Mouse (Mus musculus): ENCODE measurements around the gene Tpst2. TPM values are rescaled to one million over a fixed set of nuclear protein-coding genes. Genes with fewer than 3 reads are reported as not detected.

Gene Tpst2
- polyA plus RNA-seq, 1 experiment from 2014 or later: 36.2 TPM

DNA sequence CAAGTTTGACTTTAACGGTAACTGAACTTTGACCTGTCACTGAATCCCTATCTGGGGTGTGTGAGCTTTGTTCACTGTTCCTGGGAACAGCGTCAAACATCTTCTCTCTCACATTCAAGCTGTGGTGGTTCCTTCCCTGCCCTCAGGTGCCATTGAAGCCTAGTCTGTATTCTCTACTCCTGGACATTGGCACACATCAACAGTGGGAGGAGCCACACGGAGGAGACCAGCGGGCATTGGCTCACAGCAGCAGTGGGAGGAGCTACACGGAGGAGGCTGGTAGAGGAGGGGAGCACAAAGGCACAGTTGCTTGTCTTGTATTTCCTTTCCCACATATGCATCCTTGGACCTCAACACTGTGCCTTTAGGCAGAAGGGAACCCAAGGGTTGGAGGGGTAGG, 33.5 kb upstream of the Tpst2 start:
- no peak overlapping the region for H3K9ac ChIP-seq (replicated peaks)
- DNase-seq (no peak), ATAC-seq (no peak)
- peaks cover 17% of the 10 kb centered on the region for H3K4me1 ChIP-seq (ENCODE audit: insufficient read depth)
- 0 out of 2 replicates have a peak, but pooled peaks cover under 1% of the 10 kb centered on the region for H3K27me3 ChIP-seq (ENCODE audit: insufficient read depth, low read length)
- H3K4me2 ChIP-seq (ENCODE audit: low read depth, low read length): no peak overlapping the region
- H3K4me3 ChIP-seq (ENCODE audit: low read depth, low read length): no peak overlapping the region
- 53% methylated on average over 5 of the region's 5 CpGs for WGBS (ENCODE audit: insufficient replicate concordance)
- no peaks in the 10 kb centered on the region for H3K36me3 ChIP-seq (replicated peaks; ENCODE audit: insufficient read depth, low read length)
- TF ChIP-seq EP300 (IDR thresholded peaks at IDR 0.05; ENCODE audit: low read depth) (no peak), CTCF (IDR thresholded peaks at IDR 0.05; ENCODE audit: low read depth) (no peak)
- H3K9me3 ChIP-seq (ENCODE audit: low read length): no peaks in the 10 kb centered on the region; the same call in 1 of the 2 replicates
- H3K27ac ChIP-seq (ENCODE audit: low read depth): peak overlapping the region; percentile 48; the same call in 1 of the 2 replicates

GRCm38 (mm10) chr5:112243539-112244274, 32.8 kb upstream of the Tpst2 start:
- WGBS (ENCODE audit: insufficient replicate concordance): 46% methylated on average over 10 of the region's 10 CpGs
- Histone ChIP-seq H3K36me3 (replicated peaks; ENCODE audit: insufficient read depth, low read length) (no peaks in the 10 kb centered on the region), H3K4me1 (ENCODE audit: insufficient read depth) (peaks cover 17% of the 10 kb centered on the region), H3K9me3 (ENCODE audit: low read length) (no peaks in the 10 kb centered on the region; the same call in 1 of the 2 replicates), H3K27me3 (ENCODE audit: insufficient read depth, low read length) (no peaks in the 10 kb centered on the region), H3K4me2 (ENCODE audit: low read depth, low read length) (no peak overlapping the region), H3K9ac (replicated peaks) (no peak overlapping the region), H3K4me3 (ENCODE audit: low read depth, low read length) (no peak overlapping the region), H3K27ac (ENCODE audit: low read depth) (peak overlapping the region; percentile 34; the same call in 1 of the 2 replicates)
- ATAC-seq: no peak
- no peak for DNase-seq
- TF ChIP-seq CTCF (IDR thresholded peaks at IDR 0.05; ENCODE audit: low read depth) (no peak), EP300 (IDR thresholded peaks at IDR 0.05; ENCODE audit: low read depth) (peak; percentile 82)

DNA sequence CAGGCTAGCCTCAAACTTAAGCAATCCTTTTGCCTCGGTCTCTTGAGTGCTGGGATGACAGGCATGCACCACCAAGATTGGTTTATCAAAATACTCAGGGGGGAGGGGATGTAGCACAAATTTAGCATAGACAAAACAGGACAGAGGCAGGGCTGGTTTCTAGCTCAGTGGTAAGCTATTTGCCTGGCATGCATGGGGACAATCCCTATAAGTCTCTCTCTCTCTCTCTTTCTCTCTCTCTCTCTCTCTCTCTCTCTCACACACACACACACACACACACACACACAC, 32.3 kb upstream of the Tpst2 start:
- 0 out of 2 replicates have a peak overlapping the region, but pooled peaks have one; percentile 34 for H3K27ac ChIP-seq (ENCODE audit: low read depth)
- no peaks in the 10 kb centered on the region; the same call in 1 of the 2 replicates for H3K9me3 ChIP-seq (ENCODE audit: low read length)
- H3K9ac ChIP-seq (replicated peaks): no peak overlapping the region
- TF ChIP-seq CTCF (IDR thresholded peaks at IDR 0.05; ENCODE audit: low read depth) (no peak), EP300 (IDR thresholded peaks at IDR 0.05; ENCODE audit: low read depth) (no peak)
- peaks cover 17% of the 10 kb centered on the region for H3K4me1 ChIP-seq (ENCODE audit: insufficient read depth)
- no peaks in the 10 kb centered on the region for H3K36me3 ChIP-seq (replicated peaks; ENCODE audit: insufficient read depth, low read length)
- H3K4me2 ChIP-seq (ENCODE audit: low read depth, low read length): no peak overlapping the region
- no peak overlapping the region for H3K4me3 ChIP-seq (ENCODE audit: low read depth, low read length)
- no peaks in the 10 kb centered on the region for H3K27me3 ChIP-seq (ENCODE audit: insufficient read depth, low read length)
- WGBS (ENCODE audit: insufficient replicate concordance): 29% methylated on average over 1 of the region's 1 CpGs
- DNase-seq (no peak), ATAC-seq (no peak)

DNA sequence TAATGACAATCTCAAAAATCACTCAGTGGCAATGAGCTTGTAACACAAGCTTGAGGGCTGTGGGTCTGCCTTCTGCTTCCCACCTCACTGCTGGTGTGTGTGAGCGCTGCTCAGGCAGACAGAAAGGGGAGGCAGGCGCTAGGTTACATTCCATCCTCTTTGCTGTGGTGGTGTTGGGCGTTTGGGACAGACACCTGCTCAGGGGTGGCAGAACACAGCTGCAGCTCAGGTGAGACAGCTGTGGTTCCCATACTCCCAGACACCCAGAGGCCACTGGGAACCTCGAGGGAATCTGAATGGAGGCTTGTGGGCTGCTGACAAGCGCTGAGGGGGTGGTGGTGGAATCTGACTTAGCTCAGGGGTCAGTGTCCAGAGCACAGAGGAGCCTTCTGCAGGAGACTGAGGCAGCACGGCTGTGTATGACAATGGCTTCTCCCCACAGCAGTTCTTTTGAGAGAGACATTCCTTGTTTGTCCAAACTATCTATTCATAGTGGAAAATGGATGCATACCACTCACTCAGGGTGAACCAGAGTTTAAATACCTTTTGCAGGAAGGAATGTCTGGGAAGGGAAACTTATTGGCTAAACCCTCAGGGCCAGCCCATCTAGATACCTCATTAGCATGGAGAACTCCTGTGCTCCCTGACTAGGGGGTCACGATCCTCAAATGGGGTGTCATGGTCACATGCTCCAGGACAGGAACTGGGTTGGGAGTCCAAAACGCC, 31.4 kb upstream of the Tpst2 start:
- no peak for TF ChIP-seq EP300 (IDR thresholded peaks at IDR 0.05; ENCODE audit: low read depth)
- no peak for TF ChIP-seq CTCF (IDR thresholded peaks at IDR 0.05; ENCODE audit: low read depth)
- Histone ChIP-seq H3K4me3 (ENCODE audit: low read depth, low read length) (no peak overlapping the region), H3K4me1 (ENCODE audit: insufficient read depth) (peaks cover 17% of the 10 kb centered on the region)

DNA sequence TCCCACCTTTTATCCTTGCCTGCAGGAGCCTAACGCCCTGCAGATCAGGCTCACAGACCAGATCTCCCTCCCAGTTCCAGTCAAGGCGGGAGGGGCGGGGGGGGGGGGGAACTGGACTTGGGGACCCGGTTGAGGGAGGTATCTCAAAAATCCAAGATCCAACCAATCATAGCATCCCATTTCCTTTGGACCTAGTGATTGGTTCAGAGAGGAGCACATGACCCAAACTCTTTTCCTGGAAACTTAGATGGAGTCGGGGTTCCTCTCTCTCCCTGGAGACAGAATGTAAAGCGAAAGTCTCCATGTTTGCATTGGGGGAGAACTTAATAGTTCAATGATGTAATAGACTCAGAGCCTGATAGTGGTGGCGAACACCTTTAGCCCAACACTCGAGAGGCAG, 29.1 kb upstream of the Tpst2 start:
- DNase-seq (no peak), ATAC-seq (no peak)
- H3K4me3 ChIP-seq (ENCODE audit: low read depth, low read length): no peak overlapping the region
- H3K9me3 ChIP-seq (ENCODE audit: low read length): no peaks in the 10 kb centered on the region; the same call in 1 of the 2 replicates
- H3K4me1 ChIP-seq (ENCODE audit: insufficient read depth): peaks cover 13% of the 10 kb centered on the region
- H3K27me3 ChIP-seq (ENCODE audit: insufficient read depth, low read length): no peaks in the 10 kb centered on the region
- no peak overlapping the region for H3K4me2 ChIP-seq (ENCODE audit: low read depth, low read length)
- WGBS (ENCODE audit: insufficient replicate concordance): 52% methylated on average over 8 of the region's 8 CpGs
- TF ChIP-seq EP300 (IDR thresholded peaks at IDR 0.05; ENCODE audit: low read depth) (no peak), CTCF (IDR thresholded peaks at IDR 0.05; ENCODE audit: low read depth) (no peak)
- no peak overlapping the region for H3K27ac ChIP-seq (ENCODE audit: low read depth)
- H3K36me3 ChIP-seq (replicated peaks; ENCODE audit: insufficient read depth, low read length): no peaks in the 10 kb centered on the region
- no peak overlapping the region for H3K9ac ChIP-seq (replicated peaks)

More for the DNA sequence above, 31.4 kb upstream of the Tpst2 start:
- Histone ChIP-seq H3K9ac (replicated peaks) (no peak overlapping the region), H3K4me2 (ENCODE audit: low read depth, low read length) (no peak overlapping the region), H3K27ac (ENCODE audit: low read depth) (no peak overlapping the region), H3K36me3 (replicated peaks; ENCODE audit: insufficient read depth, low read length) (no peaks in the 10 kb centered on the region), H3K9me3 (ENCODE audit: low read length) (no peaks in the 10 kb centered on the region; the same call in 1 of the 2 replicates), H3K27me3 (ENCODE audit: insufficient read depth, low read length) (no peaks in the 10 kb centered on the region)
- DNase-seq (no peak), ATAC-seq (no peak)
- 64% methylated on average over 8 of the region's 8 CpGs for WGBS (ENCODE audit: insufficient replicate concordance)

DNA sequence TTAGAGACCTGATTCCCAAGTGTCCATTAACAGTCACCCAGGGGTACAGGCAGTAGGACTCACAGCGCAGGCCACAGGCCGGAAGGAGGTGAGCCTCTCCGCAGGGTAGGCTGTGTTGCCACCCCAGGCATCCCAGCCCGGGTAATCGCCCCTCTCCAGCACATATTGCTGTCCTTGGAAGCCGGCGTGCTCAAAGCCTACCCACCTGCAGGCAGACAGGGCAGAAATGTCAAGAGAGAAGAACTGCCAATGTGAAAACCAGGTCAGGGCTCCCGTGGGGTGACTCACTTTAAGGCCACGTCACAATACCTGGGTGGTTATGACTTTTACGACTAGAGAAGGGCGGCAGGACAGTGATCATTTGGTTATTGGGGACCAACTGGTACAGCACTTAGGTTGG, 27.4 kb upstream of the Tpst2 start:
- Histone ChIP-seq H3K4me1 (ENCODE audit: insufficient read depth) (peaks cover 25% of the 10 kb centered on the region), H3K27ac (ENCODE audit: low read depth) (no peak overlapping the region), H3K9me3 (ENCODE audit: low read length) (no peaks in the 10 kb centered on the region), H3K36me3 (replicated peaks; ENCODE audit: insufficient read depth, low read length) (no peaks in the 10 kb centered on the region), H3K4me3 (ENCODE audit: low read depth, low read length) (no peak overlapping the region), H3K9ac (replicated peaks) (no peak overlapping the region), H3K4me2 (ENCODE audit: low read depth, low read length) (no peak overlapping the region), H3K27me3 (ENCODE audit: insufficient read depth, low read length) (no peaks in the 10 kb centered on the region)
- 81% methylated on average over 11 of the region's 11 CpGs for WGBS (ENCODE audit: insufficient replicate concordance)
- DNase-seq (no peak), ATAC-seq (no peak)
- TF ChIP-seq CTCF (IDR thresholded peaks at IDR 0.05; ENCODE audit: low read depth) (no peak), EP300 (IDR thresholded peaks at IDR 0.05; ENCODE audit: low read depth) (no peak)

Data from liver, postnatal 0 days (tissue).